Mouse (Mus musculus): ENCODE measurements at regions not wholly inside any gene's neighbourhood (a gene's known extent, or its start where the extent isn't known, plus 50 kb on each side); places are given as distances from the start of the nearest gene placed in this dataset.
A peak's percentile ranks its signal among the peaks of the same experiment; 100 is the strongest.

GRCm38 (mm10) chr4:150758467-150759237 lies 95.1 kb upstream of the Errfi1 start:
- peak; percentile 82 for DNase-seq

- DNase-seq: no peak
These were observed 95.8 kb upstream of the Errfi1 start for GRCm38 (mm10) chr4:150757815-150758426.

GRCm38 (mm10) chr4:150757291-150757741 lies 96.4 kb upstream of the Errfi1 start:
- peak; percentile 40 for DNase-seq

- no peak for DNase-seq
These were observed 98.3 kb upstream of the Errfi1 start for GRCm38 (mm10) chr4:150755446-150755845.

- no peak for DNase-seq
These were observed 100.2 kb upstream of the Slc45a1 start for GRCm38 (mm10) chr4:150752151-150752550.

GRCm38 (mm10) chr4:150750445-150751213 lies 98.7 kb upstream of the Slc45a1 start:
- DNase-seq: no peak

GRCm38 (mm10) chr4:150749066-150749465 lies 97.1 kb upstream of the Slc45a1 start:
- DNase-seq: no peak

GRCm38 (mm10) chr4:150748099-150749000 lies 96.4 kb upstream of the Slc45a1 start:
- no peak for DNase-seq

GRCm38 (mm10) chr4:150746430-150746923 lies 94.5 kb upstream of the Slc45a1 start:
- DNase-seq: no peak

GRCm38 (mm10) chr4:150745529-150746429 lies 93.8 kb upstream of the Slc45a1 start:
- DNase-seq: peak; percentile 79

GRCm38 (mm10) chr4:150743508-150743907 lies 91.5 kb upstream of the Slc45a1 start:
- no peak for DNase-seq

- peak; percentile 83 for DNase-seq
These were observed 91.1 kb upstream of the Slc45a1 start for GRCm38 (mm10) chr4:150743103-150743502.

- DNase-seq: no peak
These were observed 89.8 kb upstream of the Slc45a1 start for GRCm38 (mm10) chr4:150741810-150742209.

GRCm38 (mm10) chr4:150740167-150740566 lies 88.2 kb upstream of the Slc45a1 start:
- no peak for DNase-seq

- DNase-seq: no peak
These were observed 86.8 kb upstream of the Slc45a1 start for GRCm38 (mm10) chr4:150738736-150739135.

- DNase-seq: peak; percentile 72
These were observed 78.3 kb upstream of the Slc45a1 start for GRCm38 (mm10) chr4:150730061-150730812.

GRCm38 (mm10) chr4:150726539-150726938 lies 74.6 kb upstream of the Slc45a1 start:
- no peak for DNase-seq

GRCm38 (mm10) chr4:150726136-150726480 lies 74.1 kb upstream of the Slc45a1 start:
- no peak for DNase-seq

- no peak for DNase-seq
These were observed 73.6 kb upstream of the Slc45a1 start for GRCm38 (mm10) chr4:150725443-150726135.

- DNase-seq: no peak
These were observed 72.8 kb upstream of the Slc45a1 start for GRCm38 (mm10) chr4:150724823-150725222.
